Mouse (Mus musculus) brain, embryonic 14.5 days (tissue): Measurements from ENCODE around the gene Cuedc2.

Experiments used
- CTCF ChIP-seq: fragments of 200-500 bp; IDR thresholded peaks from 2 replicates; pipeline ENCODE4 v1.5.1; 2012; ENCODE audit warnings: inconsistent platforms, mild to moderate bottlenecking, moderate library complexity, borderline replicate concordance; ENCODE audit not compliant: insufficient read depth, insufficient read length; ENCODE audit errors: extremely low read depth
- POLR2A ChIP-seq: fragments of 200-500 bp; IDR thresholded peaks from 2 replicates; pipeline ENCODE4 v1.6.1; 2012; ENCODE audit warnings: mild to moderate bottlenecking, inconsistent platforms, borderline replicate concordance; ENCODE audit not compliant: poor library complexity, insufficient read depth, insufficient read length, severe bottlenecking; ENCODE audit errors: extremely low read depth

DNA sequence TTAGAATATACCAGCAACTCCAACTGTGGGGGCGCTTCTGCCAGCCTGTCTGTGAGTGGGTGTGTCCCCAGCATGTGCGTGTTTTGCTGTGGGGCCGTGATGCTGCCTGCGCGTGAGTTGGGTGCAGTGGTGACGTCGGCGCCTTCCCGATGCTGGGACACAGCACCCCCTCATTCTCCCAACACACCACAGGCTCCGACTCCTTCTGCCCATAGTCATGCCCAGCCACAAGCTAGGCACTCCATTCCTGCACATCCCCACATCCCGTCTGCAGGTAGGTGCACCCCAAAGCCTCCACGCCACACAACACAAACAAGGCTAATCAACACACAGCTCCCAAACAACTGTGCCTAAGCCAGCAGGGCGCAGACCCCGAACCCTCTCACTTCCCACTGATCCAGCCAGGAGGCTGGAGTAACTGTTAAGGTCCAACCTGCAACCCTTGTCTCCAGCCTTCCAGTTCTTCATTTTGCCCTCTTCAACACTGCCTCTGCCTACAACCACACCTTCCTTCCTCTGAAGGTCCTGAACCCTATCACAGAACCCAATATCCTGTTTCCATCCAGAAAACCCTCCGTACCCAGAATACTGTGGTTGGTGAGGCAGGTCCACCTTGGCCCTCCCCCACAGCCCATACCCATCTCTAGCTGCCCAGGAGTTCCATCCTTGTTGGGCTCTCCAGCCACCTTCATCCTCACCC, 21.5 kb downstream of the Cuedc2 start:
- TF ChIP-seq POLR2A, result no peak
- TF ChIP-seq CTCF, result no peak
